Mouse (Mus musculus): ENCODE results near the gene 1700069L16Rik. TPM values are rescaled to one million over a fixed set of nuclear protein-coding genes. Genes with fewer than 3 reads are reported as not detected.

The 1700069L16Rik gene
- not detected in 2 replicates for polyA plus RNA-seq (2015; fragmentation: Nextera tagmentation; extraction: Ambion mirVana)

GRCm38 (mm10) chr5:113724446-113724845, at the start of gene 1700069L16Rik:
Gene 1700069L16Rik (minus strand): TSS chr5:113724772.
- no peaks in the 10 kb centered on the region for H3K27me3 ChIP-seq (ENCODE audit: insufficient read depth, low read length)
- no peak within 1 kb of the TSS for H3K27ac ChIP-seq
- H3K4me1 ChIP-seq (replicated peaks; ENCODE audit: insufficient read depth, low read length): no peaks in the 10 kb centered on the region
- H3K36me3 ChIP-seq (ENCODE audit: insufficient read depth, low read length): no peaks in the 10 kb centered on the region
- H3K4me3 ChIP-seq (replicated peaks; ENCODE audit: low read depth, low read length): no peak within 1 kb of the TSS
- peak; percentile 92 for TF ChIP-seq CTCF (IDR thresholded peaks at IDR 0.05; ENCODE audit: low read depth)
- 4% methylated on average over 15 of the region's 15 CpGs for WGBS
- H3K9ac ChIP-seq (ENCODE audit: low read depth, low read length): no peak within 1 kb of the TSS
- ATAC-seq (replicated peaks; ENCODE audit: low FRiP score, low read depth) (no peak; the same call in 1 of the 2 replicates), DNase-seq (ENCODE audit: low spot score) (peak; percentile 91)
- H3K9me3 ChIP-seq (replicated peaks; ENCODE audit: low read length): no peaks in the 10 kb centered on the region
- H3K4me2 ChIP-seq (ENCODE audit: low read length): no peak within 1 kb of the TSS

GRCm38 (mm10) chr5:113773664-113774063, 49.1 kb upstream of the 1700069L16Rik start:
- Histone ChIP-seq H3K27me3 (ENCODE audit: insufficient read depth, low read length) (no peaks in the 10 kb centered on the region), H3K4me1 (replicated peaks; ENCODE audit: insufficient read depth, low read length) (peaks cover 9% of the 10 kb centered on the region; the same call in 1 of the 2 replicates), H3K4me3 (replicated peaks; ENCODE audit: low read depth, low read length) (peak overlapping the region; percentile 95), H3K4me2 (ENCODE audit: low read length) (peak overlapping the region; percentile 91), H3K9ac (ENCODE audit: low read depth, low read length) (peak overlapping the region; percentile 78; the same call in 1 of the 2 replicates), H3K9me3 (replicated peaks; ENCODE audit: low read length) (no peaks in the 10 kb centered on the region), H3K36me3 (ENCODE audit: insufficient read depth, low read length) (peaks cover 17% of the 10 kb centered on the region), H3K27ac (no peak overlapping the region)
- ATAC-seq (replicated peaks; ENCODE audit: low FRiP score, low read depth) (no peak), DNase-seq (ENCODE audit: low spot score) (peak; percentile 92)
- TF ChIP-seq CTCF (IDR thresholded peaks at IDR 0.05; ENCODE audit: low read depth): peak; percentile 95
- under 1% methylated on average over 7 of the region's 7 CpGs for WGBS

DNA sequence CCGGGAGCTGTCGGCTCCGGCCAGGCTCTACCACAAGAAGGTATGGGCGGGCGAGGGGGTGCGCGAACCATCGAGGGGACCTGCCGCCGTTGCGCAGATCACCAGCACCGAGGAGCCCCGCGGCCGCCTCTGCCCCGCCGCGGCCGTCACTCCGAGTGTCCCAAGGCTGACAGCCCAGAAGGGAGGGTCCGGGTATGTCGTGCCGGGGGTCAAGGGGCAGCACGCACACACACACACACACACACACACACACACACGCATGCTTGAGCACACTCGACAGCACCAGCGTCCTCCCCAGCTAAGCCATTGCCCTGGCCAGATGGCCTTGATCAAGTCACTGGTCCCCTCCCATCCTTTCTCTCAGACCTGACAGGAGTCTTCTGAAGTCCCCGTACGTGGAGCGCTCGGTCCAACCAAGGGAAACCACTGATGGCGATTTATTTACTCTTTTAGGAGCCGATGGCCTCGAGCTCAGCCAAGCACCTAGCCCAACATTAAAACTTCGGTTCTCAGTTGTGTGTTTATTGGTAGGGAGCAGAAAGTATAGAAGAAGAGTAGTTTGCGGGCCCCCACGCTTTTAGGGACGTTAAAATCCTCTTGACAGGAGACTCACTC, 48.4 kb upstream of the 1700069L16Rik start:
- no peak for TF ChIP-seq CTCF (IDR thresholded peaks at IDR 0.05; ENCODE audit: low read depth)
- WGBS: 2% methylated on average over 38 of the region's 38 CpGs
- Histone ChIP-seq H3K9me3 (replicated peaks; ENCODE audit: low read length) (no peaks in the 10 kb centered on the region), H3K36me3 (ENCODE audit: insufficient read depth, low read length) (peaks cover 11% of the 10 kb centered on the region), H3K4me3 (replicated peaks; ENCODE audit: low read depth, low read length) (peak overlapping the region; percentile 95), H3K9ac (ENCODE audit: low read depth, low read length) (peak overlapping the region; percentile 78), H3K4me2 (ENCODE audit: low read length) (peak overlapping the region; percentile 91), H3K27ac (peak overlapping the region; percentile 95; the same call in 1 of the 2 replicates), H3K27me3 (ENCODE audit: insufficient read depth, low read length) (no peaks in the 10 kb centered on the region), H3K4me1 (replicated peaks; ENCODE audit: insufficient read depth, low read length) (peaks cover 9% of the 10 kb centered on the region; the same call in 1 of the 2 replicates)
- ATAC-seq (replicated peaks; ENCODE audit: low FRiP score, low read depth) (peak; percentile 25), DNase-seq (ENCODE audit: low spot score) (no peak)

DNA sequence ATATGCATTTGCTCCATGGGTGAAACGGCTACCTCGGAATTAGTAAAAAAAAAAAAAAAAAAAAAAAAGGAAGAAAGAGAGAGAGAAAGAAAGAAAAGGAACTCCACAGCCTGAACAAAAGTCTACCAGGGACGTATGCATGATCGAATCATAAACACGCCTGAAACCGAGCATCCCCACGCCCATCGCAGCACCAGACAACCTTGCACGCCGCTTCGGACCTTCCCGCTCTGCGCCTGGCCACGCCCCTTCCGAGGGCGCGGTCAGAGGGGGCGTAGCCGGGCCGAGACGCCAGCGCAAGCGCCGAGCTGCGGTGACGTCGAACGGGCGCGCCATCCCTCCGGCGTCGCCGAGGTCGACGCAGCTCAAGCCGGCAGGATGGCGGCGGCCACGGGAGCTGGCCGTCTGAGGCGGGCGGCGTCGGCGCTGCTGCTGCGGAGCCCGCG, 47.9 kb upstream of the 1700069L16Rik start, which contains the start of the genes Sart3 and Iscu:
TSS of gene Sart3 (minus strand) at position 61 of the 446 bp plus-strand sequence.
TSS of gene Iscu (plus strand) at position 299 of the 446 bp plus-strand sequence.
- Histone ChIP-seq H3K4me2 (ENCODE audit: low read length) (peak within 1 kb of the TSS; percentile 91), H3K9ac (ENCODE audit: low read depth, low read length) (peak within 1 kb of the TSS; percentile 89), H3K36me3 (ENCODE audit: insufficient read depth, low read length) (peaks cover 11% of the 10 kb centered on the region), H3K4me1 (replicated peaks; ENCODE audit: insufficient read depth, low read length) (peaks cover 9% of the 10 kb centered on the region; the same call in 1 of the 2 replicates), H3K4me3 (replicated peaks; ENCODE audit: low read depth, low read length) (peak within 1 kb of the TSS; percentile 95), H3K9me3 (replicated peaks; ENCODE audit: low read length) (no peaks in the 10 kb centered on the region), H3K27me3 (ENCODE audit: insufficient read depth, low read length) (no peaks in the 10 kb centered on the region), H3K27ac (peak within 1 kb of the TSS; percentile 95)
- WGBS: under 1% methylated on average over 49 of the region's 49 CpGs
- DNase-seq (ENCODE audit: low spot score): peak; percentile 96
- no peak for TF ChIP-seq CTCF (IDR thresholded peaks at IDR 0.05; ENCODE audit: low read depth)
- peak; percentile 83 for ATAC-seq (replicated peaks; ENCODE audit: low FRiP score, low read depth)

DNA sequence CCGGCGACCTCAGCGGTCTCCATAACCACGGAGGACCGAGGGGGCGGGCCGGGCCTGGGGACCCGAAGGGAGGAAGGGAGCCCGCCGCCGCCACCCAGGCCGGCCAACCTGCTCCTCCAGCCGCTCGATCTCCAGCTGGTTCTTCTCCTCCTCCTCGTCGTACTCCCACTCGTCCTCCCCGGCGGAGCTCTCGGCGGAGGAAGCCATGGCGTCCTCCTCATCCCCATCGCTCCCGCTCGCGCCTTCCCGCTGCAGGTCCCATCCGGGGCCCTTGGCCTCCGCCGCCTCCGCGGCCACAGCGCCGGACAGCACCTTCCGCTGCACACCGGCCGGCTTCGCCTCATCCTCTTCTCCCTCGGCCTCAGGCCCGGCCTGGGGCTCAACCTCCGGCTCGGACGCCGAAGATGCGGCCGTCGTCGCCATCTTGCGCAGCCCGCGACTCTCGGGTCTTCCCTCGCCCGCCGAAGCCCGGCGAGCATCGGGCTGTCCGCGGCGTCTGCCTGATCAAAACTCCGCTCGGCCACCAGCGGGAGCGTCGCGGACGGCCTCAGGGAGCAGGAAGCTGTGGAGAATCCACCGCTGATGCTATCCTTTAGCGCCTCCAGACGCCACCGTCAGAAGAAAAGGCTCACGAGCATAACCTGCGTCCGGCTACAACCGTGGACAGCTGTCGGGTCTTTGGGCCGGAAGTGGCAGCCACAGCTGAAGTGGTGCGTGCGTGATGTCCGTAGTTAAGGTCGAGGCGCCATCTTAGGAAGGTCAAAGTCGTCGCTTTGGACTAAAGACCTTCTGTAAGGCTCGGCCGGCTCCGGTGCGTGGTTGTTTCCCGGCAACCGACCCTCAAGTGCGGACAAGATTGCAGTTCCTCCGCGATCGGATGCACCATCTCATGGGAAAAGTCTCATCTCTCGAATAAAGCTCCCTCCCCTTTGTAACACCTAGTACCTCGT, 46.9 kb upstream of the 1700069L16Rik start:
- peaks cover 5% of the 10 kb centered on the region for H3K36me3 ChIP-seq (ENCODE audit: insufficient read depth, low read length)

DNA sequence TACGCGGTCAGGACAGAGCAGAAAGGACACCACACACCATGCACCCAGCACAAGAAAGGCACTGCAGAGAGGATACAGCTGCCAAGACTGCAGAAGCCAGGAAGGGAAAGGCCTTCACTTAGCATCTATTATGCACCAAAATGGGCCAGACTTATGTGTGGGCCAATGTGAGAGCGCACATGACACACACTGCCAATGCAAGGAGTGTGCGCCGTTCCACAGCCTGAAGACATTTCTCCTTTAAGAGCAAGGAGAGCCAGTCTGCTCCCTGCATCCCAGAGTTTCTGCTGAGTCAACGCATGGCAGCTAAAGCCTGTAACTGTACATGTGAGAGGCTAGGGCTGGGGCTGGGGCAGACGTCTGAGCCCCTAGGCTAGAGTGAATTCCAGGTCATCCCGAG, 44.2 kb upstream of the 1700069L16Rik start:
- Histone ChIP-seq H3K4me3 (replicated peaks; ENCODE audit: low read depth, low read length) (no peak overlapping the region), H3K4me1 (replicated peaks; ENCODE audit: insufficient read depth, low read length) (peaks cover 9% of the 10 kb centered on the region; the same call in 1 of the 2 replicates), H3K27ac (no peak overlapping the region), H3K4me2 (ENCODE audit: low read length) (no peak overlapping the region), H3K9me3 (replicated peaks; ENCODE audit: low read length) (no peaks in the 10 kb centered on the region), H3K9ac (ENCODE audit: low read depth, low read length) (no peak overlapping the region), H3K36me3 (ENCODE audit: insufficient read depth, low read length) (0 out of 2 replicates have a peak, but pooled peaks cover 6% of the 10 kb centered on the region), H3K27me3 (ENCODE audit: insufficient read depth, low read length) (no peaks in the 10 kb centered on the region)
- WGBS: 87% methylated on average over 8 of the region's 8 CpGs
- ATAC-seq (replicated peaks; ENCODE audit: low FRiP score, low read depth) (no peak), DNase-seq (ENCODE audit: low spot score) (no peak)
- no peak for TF ChIP-seq CTCF (IDR thresholded peaks at IDR 0.05; ENCODE audit: low read depth)

More for the DNA sequence above, 46.9 kb upstream of the 1700069L16Rik start:
- peak; percentile 79 for ATAC-seq (replicated peaks; ENCODE audit: low FRiP score, low read depth)
- TF ChIP-seq CTCF (IDR thresholded peaks at IDR 0.05; ENCODE audit: low read depth): 0 out of 2 replicates have a peak, but pooled peaks have one; percentile 10
- H3K9ac ChIP-seq (ENCODE audit: low read depth, low read length): peak overlapping the region; percentile 89
- DNase-seq (ENCODE audit: low spot score): peak; percentile 96
- peaks cover 9% of the 10 kb centered on the region; the same call in 1 of the 2 replicates for H3K4me1 ChIP-seq (replicated peaks; ENCODE audit: insufficient read depth, low read length)
- H3K9me3 ChIP-seq (replicated peaks; ENCODE audit: low read length): no peaks in the 10 kb centered on the region
- H3K27ac ChIP-seq: peak overlapping the region; percentile 95
- peak overlapping the region; percentile 95 for H3K4me3 ChIP-seq (replicated peaks; ENCODE audit: low read depth, low read length)
- no peaks in the 10 kb centered on the region for H3K27me3 ChIP-seq (ENCODE audit: insufficient read depth, low read length)
- H3K4me2 ChIP-seq (ENCODE audit: low read length): peak overlapping the region; percentile 91
- under 1% methylated on average over 91 of the region's 97 CpGs for WGBS

Measured in kidney, postnatal 0 days (tissue).